In genomic region chr19:46524601-46525321, GRCm38 (mm10) we compare ENCODE assay signal across 9 mouse cellular contexts. TPM values are rescaled to one million over a fixed set of nuclear protein-coding genes. Genes with fewer than 3 reads are reported as not detected.
DNase-seq lines count a peak whose midpoint lies in the region; ATAC-seq and TF ChIP-seq lines count a peak whose summit lies in the region.
"Had no signal": no experiment of that assay in that cellular context is flagged by ENCODE, and none has a peak within 500 bp of the region (broad histone marks: within the 10 kb centered on the region; RNA-seq: fewer than 3 reads in every experiment).

No protein-coding gene starts in this region.

- no peaks in the 10 kb centered on the region for H3K9me3 ChIP-seq in embryonic facial prominence, embryonic 11.5 days (replicated peaks; ENCODE audit: control insufficient read depth, low read length)
- H3K9me3 ChIP-seq in heart, embryonic 12.5 days (replicated peaks) = no peaks in the 10 kb centered on the region
- no peaks in the 10 kb centered on the region for H3K9me3 ChIP-seq in kidney, embryonic 15.5 days (replicated peaks)

- WGBS in liver, adult 2 months = 25% methylated on average over 14 of the region's 14 CpGs
- 29% methylated on average over 14 of the region's 14 CpGs for WGBS in embryonic facial prominence, embryonic 11.5 days
- WGBS in heart, embryonic 12.5 days = 27% methylated on average over 14 of the region's 14 CpGs
- WGBS in kidney, embryonic 15.5 days = 26% methylated on average over 14 of the region's 14 CpGs
- WGBS in small intestine, adult 2 months = 10% methylated on average over 14 of the region's 14 CpGs

- H3K79me2 ChIP-seq in liver, adult 2 months (ENCODE audit: control insufficient read depth, insufficient read depth, low read length) = no peaks in the 10 kb centered on the region

- no peak for ATAC-seq in embryonic facial prominence, embryonic 11.5 days (replicated peaks; ENCODE audit: insufficient number of reproducible peaks, low FRiP score, low TSS enrichment, low read depth)
- peak; percentile 22; the same call in 1 of the 2 replicates for ATAC-seq in heart, embryonic 12.5 days (ENCODE audit: insufficient number of reproducible peaks, low FRiP score)
- ATAC-seq in kidney, embryonic 15.5 days (replicated peaks; ENCODE audit: low FRiP score) = peak; percentile 44
- ATAC-seq: Patski had no signal

- TF ChIP-seq CTCF in liver, adult 2 months (IDR thresholded peaks at IDR 0.05; ENCODE audit: low read depth, low read length) = no peak; the same call in 1 of the 2 replicates
- TF ChIP-seq CTCF in small intestine, adult 2 months (IDR thresholded peaks at IDR 0.05; ENCODE audit: extremely low read depth, insufficient read length, insufficient replicate concordance, low read depth, low read length) = no peak; the same call in 1 of the 2 replicates

- TF ChIP-seq POLR2A in liver, adult 2 months (IDR thresholded peaks at IDR 0.05; ENCODE audit: extremely low read depth, insufficient read depth, low read length) = no peak
- TF ChIP-seq POLR2A in small intestine, adult 2 months (IDR thresholded peaks at IDR 0.05; ENCODE audit: low read depth, low read length) = no peak; the same call in 1 of the 2 replicates

- H3K4me2 ChIP-seq in embryonic facial prominence, embryonic 11.5 days (ENCODE audit: low read depth, low read length) = no peak overlapping the region
- peak overlapping the region; percentile 68 for H3K4me2 ChIP-seq in heart, embryonic 12.5 days
- H3K4me2 ChIP-seq in kidney, embryonic 15.5 days = peak overlapping the region; percentile 55

- no peak overlapping the region for H3K4me3 ChIP-seq in liver, adult 2 months (ENCODE audit: insufficient read depth, low read depth, low read length)
- H3K4me3 ChIP-seq in embryonic facial prominence, embryonic 11.5 days (ENCODE audit: low read depth, low read length) = no peak overlapping the region
- H3K4me3 ChIP-seq in heart, embryonic 12.5 days = peak overlapping the region; percentile 28
- peak overlapping the region; percentile 26; the same call in 1 of the 2 replicates for H3K4me3 ChIP-seq in kidney, embryonic 15.5 days (replicated peaks)
- peak overlapping the region; percentile 3; the same call in 1 of the 2 replicates for H3K4me3 ChIP-seq in small intestine, adult 2 months (ENCODE audit: low read depth, low read length)

- H3K27ac ChIP-seq in liver, adult 2 months (replicated peaks; ENCODE audit: insufficient read depth, low read depth, low read length) = no peak overlapping the region
- H3K27ac ChIP-seq in embryonic facial prominence, embryonic 11.5 days (replicated peaks; ENCODE audit: low read depth, low read length) = 0 out of 2 replicates have a peak overlapping the region, but pooled peaks have one; percentile 65
- H3K27ac ChIP-seq in heart, embryonic 12.5 days (ENCODE audit: poor library complexity, severe bottlenecking) = peak overlapping the region; percentile 80
- peak overlapping the region; percentile 96 for H3K27ac ChIP-seq in kidney, embryonic 15.5 days
- H3K27ac ChIP-seq in small intestine, adult 2 months (ENCODE audit: insufficient read depth, low read depth, low read length) = peak overlapping the region; percentile 30

- peak; percentile 61 for DNase-seq in liver, adult 2 months (ENCODE audit: extremely low read depth, low read depth, low spot score)
- no peak for DNase-seq in liver
- peak; percentile 33 for DNase-seq in embryonic facial prominence, embryonic 11.5 days (ENCODE audit: low spot score)
- DNase-seq in lung, postnatal 25 days (ENCODE audit: low spot score) = peak; percentile 87
- DNase-seq in spleen, adult 18-20 months = no peak

- H3K36me3 ChIP-seq in liver, adult 2 months (ENCODE audit: control insufficient read depth, insufficient read depth, low read length) = no peaks in the 10 kb centered on the region
- no peaks in the 10 kb centered on the region for H3K36me3 ChIP-seq in embryonic facial prominence, embryonic 11.5 days (replicated peaks; ENCODE audit: control insufficient read depth, insufficient read depth, low read depth, low read length)
- no peaks in the 10 kb centered on the region for H3K36me3 ChIP-seq in heart, embryonic 12.5 days
- H3K36me3 ChIP-seq in kidney, embryonic 15.5 days = no peaks in the 10 kb centered on the region
- no peaks in the 10 kb centered on the region for H3K36me3 ChIP-seq in small intestine, adult 2 months (ENCODE audit: control insufficient read depth, insufficient read depth, low read length)

- H3K9ac ChIP-seq in liver, adult 2 months (ENCODE audit: low read depth, low read length) = no peak overlapping the region; the same call in 1 of the 2 replicates
- H3K9ac ChIP-seq in embryonic facial prominence, embryonic 11.5 days (replicated peaks; ENCODE audit: low read length) = peak overlapping the region; percentile 35; the same call in 1 of the 2 replicates
- H3K9ac ChIP-seq in heart, embryonic 12.5 days = peak overlapping the region; percentile 39
- H3K9ac ChIP-seq in kidney, embryonic 15.5 days = 0 out of 2 replicates have a peak overlapping the region, but pooled peaks have one; percentile 29

- no peaks in the 10 kb centered on the region for H3K27me3 ChIP-seq in liver, adult 2 months (ENCODE audit: control insufficient read depth, insufficient read depth, low read length)
- H3K27me3 ChIP-seq in embryonic facial prominence, embryonic 11.5 days (ENCODE audit: control insufficient read depth, insufficient read depth, low read length) = no peaks in the 10 kb centered on the region
- no peaks in the 10 kb centered on the region for H3K27me3 ChIP-seq in heart, embryonic 12.5 days (replicated peaks)
- no peaks in the 10 kb centered on the region for H3K27me3 ChIP-seq in kidney, embryonic 15.5 days
- H3K27me3 ChIP-seq in small intestine, adult 2 months (ENCODE audit: control insufficient read depth, insufficient read depth, low read length) = no peaks in the 10 kb centered on the region
- H3K27me3 ChIP-seq: Patski had no signal

- H3K4me1 ChIP-seq in liver, adult 2 months (ENCODE audit: control insufficient read depth, insufficient read depth, low read length) = peaks cover 10% of the 10 kb centered on the region
- H3K4me1 ChIP-seq in embryonic facial prominence, embryonic 11.5 days (ENCODE audit: control insufficient read depth, insufficient read depth, low read length) = peaks cover 35% of the 10 kb centered on the region
- peaks cover 74% of the 10 kb centered on the region for H3K4me1 ChIP-seq in heart, embryonic 12.5 days (replicated peaks)
- peaks cover 90% of the 10 kb centered on the region for H3K4me1 ChIP-seq in kidney, embryonic 15.5 days
- peaks cover 47% of the 10 kb centered on the region for H3K4me1 ChIP-seq in small intestine, adult 2 months (ENCODE audit: control insufficient read depth, insufficient read depth, insufficient read length, low read length)

RNA-seq across cellular contexts. Expression of gene Trim8, which starts 23.3 kb away (rescaled TPM):
- 7.3 and 9.9 TPM in 2 replicates for total RNA-seq in liver, adult 2 months (2014; rRNA removed)
- polyA plus RNA-seq in liver, adult 2 months (2012; rRNA removed) = 17.7 and 20.0 TPM in 2 replicates
- 17.8 and 18.6 TPM in 2 replicates for polyA plus RNA-seq in embryonic facial prominence, embryonic 11.5 days (2014; fragmentation: Nextera tagmentation; extraction: Ambion mirVana)
- polyA plus RNA-seq in heart, embryonic 12.5 days (2016; fragmentation: Nextera tagmentation; extraction: Ambion mirVana) = 24.1 and 24.2 TPM in 2 replicates
- 24.6 and 28.7 TPM in 2 replicates for polyA plus RNA-seq in kidney, embryonic 15.5 days (2015; fragmentation: Nextera tagmentation; extraction: Ambion mirVana)
- polyA plus RNA-seq in small intestine, adult 2 months (2012; rRNA removed) = 42.3 and 54.8 TPM in 2 replicates

RNA-seq across cellular contexts. Expression of gene Arl3, which starts 48.2 kb away (rescaled TPM):
- 21.9 and 25.1 TPM in 2 replicates for total RNA-seq in liver, adult 2 months (2014; rRNA removed)
- polyA plus RNA-seq in liver, adult 2 months (2012; rRNA removed) = 8.7 and 12.7 TPM in 2 replicates
- 122 and 130 TPM in 2 replicates for polyA plus RNA-seq in embryonic facial prominence, embryonic 11.5 days (2014; fragmentation: Nextera tagmentation; extraction: Ambion mirVana)
- 88.2 and 94.4 TPM in 2 replicates for polyA plus RNA-seq in heart, embryonic 12.5 days (2016; fragmentation: Nextera tagmentation; extraction: Ambion mirVana)
- polyA plus RNA-seq in kidney, embryonic 15.5 days (2015; fragmentation: Nextera tagmentation; extraction: Ambion mirVana) = 143 and 145 TPM in 2 replicates
- polyA plus RNA-seq in small intestine, adult 2 months (2012; rRNA removed) = 1.3 and 2.1 TPM in 2 replicates

RNA-seq across cellular contexts. Expression of gene Sfxn2, which starts 48.4 kb away (rescaled TPM):
- 33.8 and 34.6 TPM in 2 replicates for total RNA-seq in liver, adult 2 months (2014; rRNA removed)
- polyA plus RNA-seq in liver, adult 2 months (2012; rRNA removed) = 13.9 and 15.1 TPM in 2 replicates
- 13.6 and 14.7 TPM in 2 replicates for polyA plus RNA-seq in embryonic facial prominence, embryonic 11.5 days (2014; fragmentation: Nextera tagmentation; extraction: Ambion mirVana)
- 8.1 and 8.9 TPM in 2 replicates for polyA plus RNA-seq in heart, embryonic 12.5 days (2016; fragmentation: Nextera tagmentation; extraction: Ambion mirVana)
- 32.9 and 33.0 TPM in 2 replicates for polyA plus RNA-seq in kidney, embryonic 15.5 days (2015; fragmentation: Nextera tagmentation; extraction: Ambion mirVana)
- polyA plus RNA-seq in small intestine, adult 2 months (2012; rRNA removed) = 1.3 and 1.6 TPM in 2 replicates

Comparison
In these comparisons a context has a peak if more than half of its experiments do, and no peak if none do; other contexts are left out.
1. DNase-seq: peak in liver, adult 2 months (single experiment), embryonic facial prominence, embryonic 11.5 days (single experiment) and lung, postnatal 25 days (single experiment); none in liver (single experiment) and spleen, adult 18-20 months (0 of 2).
2. H3K4me3 ChIP-seq: peak in heart, embryonic 12.5 days (single experiment), kidney, embryonic 15.5 days (single experiment) and small intestine, adult 2 months (single experiment); none in liver, adult 2 months (single experiment) and embryonic facial prominence, embryonic 11.5 days (single experiment).